Mouse (Mus musculus): ENCODE measurements around the gene Gm11555.
"Not testable (repeated sequence)": the region's sequence is repeated elsewhere in the genome, so short reads cannot be mapped to it uniquely, and the experiment has no call there.

Gene Gm11555

DNA sequence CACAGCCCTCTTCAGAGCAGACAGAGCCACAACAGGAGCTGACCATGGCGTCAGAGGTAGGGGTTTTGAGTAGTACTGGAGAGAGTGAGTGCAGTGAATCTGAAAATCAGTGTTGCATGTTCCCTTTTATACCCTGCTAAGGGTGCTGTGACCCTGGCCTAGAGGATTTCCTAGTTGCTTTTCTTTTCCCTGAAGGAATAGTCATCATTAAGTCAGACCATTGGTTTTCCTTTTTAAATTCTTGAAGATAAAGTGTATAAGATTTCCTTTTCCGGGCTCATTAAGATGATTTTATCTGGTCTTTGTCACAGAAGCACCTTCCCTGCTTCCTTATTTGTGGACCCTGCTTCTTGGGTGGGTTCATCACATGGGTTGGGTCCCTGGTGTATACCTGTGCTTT is at the start of gene Gm11555:
Gene Gm11555 (minus strand): TSS at position 101 of the 400 bp plus-strand sequence.
- DNase-seq (ENCODE audit: low spot score), result no peak

DNA sequence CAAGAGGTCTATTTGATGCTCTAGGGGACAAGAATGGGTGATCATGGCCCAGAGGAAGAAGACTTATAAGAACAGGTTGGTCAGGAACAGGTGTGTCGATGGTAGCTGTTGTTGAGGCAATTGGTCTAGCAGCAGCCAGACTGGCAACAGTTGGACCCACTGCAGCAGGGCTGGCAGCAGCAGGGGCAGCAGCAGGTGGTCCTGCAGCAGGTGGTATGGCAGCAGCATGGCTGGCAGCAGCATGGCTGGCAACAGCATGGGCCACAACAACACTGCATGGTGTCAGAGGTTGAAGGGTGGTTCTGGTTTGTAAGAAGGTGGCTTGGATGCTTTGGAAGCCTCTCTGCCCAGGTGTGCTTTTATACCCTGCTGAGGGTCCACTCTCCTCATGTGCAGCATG is 40.4 kb upstream of the Gm11555 start, which contains the start of gene Gm14190:
Gene Gm14190 (minus strand): TSS at position 278 of the 400 bp plus-strand sequence.
- no peak for DNase-seq (ENCODE audit: low spot score)

DNA sequence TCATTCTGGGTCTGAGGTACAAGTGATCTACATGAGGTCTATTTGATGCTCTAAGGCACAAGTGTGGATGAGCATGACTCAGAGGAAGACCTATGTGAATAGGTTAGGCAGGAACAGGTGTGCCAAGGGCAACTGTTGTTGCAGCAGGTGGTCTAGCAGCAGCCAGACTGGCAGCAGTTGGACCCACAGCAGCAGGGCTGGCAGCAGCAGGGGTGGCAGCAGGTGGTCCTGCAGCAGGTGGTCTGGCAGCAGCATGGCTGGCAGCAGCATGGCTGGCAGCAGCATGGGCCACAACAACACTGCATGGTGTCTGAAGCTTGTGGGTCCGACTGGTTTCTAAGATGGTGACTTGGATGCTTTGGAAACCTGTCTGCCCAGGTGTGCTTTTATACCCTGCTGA is 35.2 kb upstream of the Gm11555 start:
- not testable (repeated sequence) for DNase-seq (ENCODE audit: low spot score)

DNA sequence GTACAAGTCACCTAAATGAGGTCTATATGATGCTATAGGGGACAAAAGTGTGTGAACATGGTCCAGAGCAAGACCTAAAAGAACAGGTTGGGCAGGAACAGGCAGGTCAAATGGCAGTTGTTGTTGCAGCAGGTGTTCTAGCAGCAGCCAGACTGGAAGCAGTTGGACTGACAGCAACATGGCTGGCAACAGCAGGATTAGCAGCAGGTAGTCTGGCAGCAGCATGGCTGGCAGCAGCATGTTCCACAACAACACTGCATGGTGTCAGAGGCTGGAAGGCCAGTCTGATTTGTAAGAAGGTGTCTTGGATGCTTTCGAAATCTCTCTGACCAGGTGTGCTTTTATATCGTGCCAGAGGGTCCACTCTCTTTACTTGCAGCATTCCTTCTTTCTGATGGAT is 33.4 kb upstream of the Gm11555 start:
- no peak for DNase-seq (ENCODE audit: low spot score)

DNA sequence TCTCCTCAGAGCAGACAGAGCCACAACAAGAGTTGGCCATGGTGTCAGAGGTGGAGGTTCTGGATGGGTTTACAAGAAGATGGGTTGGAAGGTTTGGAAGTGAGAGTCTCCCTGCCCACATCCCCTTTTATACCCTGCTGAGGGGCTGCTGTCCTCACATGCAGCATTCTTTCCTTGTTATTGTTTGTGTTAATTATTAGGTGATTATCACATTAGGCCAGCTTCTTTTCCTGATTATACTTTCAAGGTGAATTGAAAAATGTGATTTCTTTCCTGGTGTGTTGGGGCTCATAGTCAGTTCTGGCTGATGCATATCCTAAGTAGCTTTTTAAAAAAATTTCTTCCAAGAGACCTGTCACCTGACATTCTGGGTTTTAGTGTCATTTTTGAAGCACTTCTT is 15.8 kb upstream of the Gm11555 start, which contains the start of gene Krtap4-6:
Gene Krtap4-6 (minus strand): TSS at position 101 of the 400 bp plus-strand sequence.
- DNase-seq (ENCODE audit: low spot score), result no peak

DNA sequence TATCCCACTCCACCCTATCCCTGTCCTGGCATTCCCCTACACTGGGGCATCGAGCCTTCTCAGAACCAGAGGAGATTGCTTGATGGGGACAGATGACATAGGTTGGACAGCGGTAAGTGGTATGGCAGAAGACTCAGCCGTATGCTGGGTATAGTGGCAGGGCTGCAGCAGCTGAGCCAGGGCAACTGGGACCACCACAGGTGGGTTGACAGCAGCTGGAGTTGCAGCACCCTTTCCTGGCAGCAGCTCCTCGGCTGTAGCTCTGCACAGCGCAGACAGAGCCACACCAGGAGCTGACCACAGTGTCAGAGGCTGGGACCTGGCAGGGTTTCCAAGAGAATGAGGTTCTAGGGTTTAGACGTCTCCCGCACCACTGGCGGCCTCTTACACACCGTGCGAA is 12.8 kb upstream of the Gm11555 start:
- no peak for DNase-seq (ENCODE audit: low spot score)

DNA sequence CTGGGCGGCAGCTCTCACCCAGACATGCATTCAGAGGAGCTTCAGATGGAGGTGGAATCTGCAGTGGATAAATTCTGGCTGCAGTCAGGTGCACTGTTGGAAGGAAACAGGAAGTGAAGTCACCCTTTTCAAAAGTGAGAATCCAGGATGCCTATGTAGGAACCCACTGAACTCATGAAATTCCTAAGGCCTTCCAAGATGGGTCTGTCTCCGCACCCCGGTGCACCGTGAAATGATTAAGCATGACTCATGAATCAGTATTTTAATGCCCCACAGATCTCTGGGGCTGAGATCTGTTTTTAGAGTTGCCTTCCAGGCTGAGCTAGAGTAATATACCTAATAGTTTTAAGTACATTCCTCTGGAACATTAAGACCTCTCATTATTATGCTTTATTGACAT is 9.2 kb upstream of the Gm11555 start:
- no peak for DNase-seq (ENCODE audit: low spot score)

DNA sequence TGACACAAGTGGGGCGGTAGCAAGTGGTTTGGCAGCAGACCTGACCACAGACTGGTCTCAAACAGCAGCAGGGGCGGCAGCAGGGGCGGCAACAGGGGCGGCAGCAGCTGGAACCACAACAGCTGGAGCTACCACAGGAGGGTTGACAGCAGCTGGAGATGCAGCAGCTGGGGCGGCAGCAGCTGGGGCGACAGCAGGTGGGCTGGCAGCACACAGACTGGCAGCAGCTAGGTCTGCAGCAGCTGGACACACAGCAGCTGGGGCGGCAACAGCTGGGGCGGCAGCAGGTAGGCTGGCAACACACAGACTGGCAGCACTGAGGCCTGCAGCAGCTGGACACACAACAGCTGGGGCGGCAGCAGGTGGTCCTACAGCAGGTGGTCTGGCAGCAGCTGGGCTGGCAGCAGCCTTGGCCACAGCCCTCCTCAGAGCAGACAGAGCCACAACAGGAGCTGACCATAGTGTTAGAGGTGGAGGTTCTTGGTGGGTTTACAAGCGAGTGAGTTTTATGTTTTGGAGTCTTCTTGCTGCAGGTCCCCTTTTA is 8.5 kb upstream of the Gm11555 start, which contains the start of gene Gm11563:
Gene Gm11563 (minus strand): TSS at position 494 of the 544 bp plus-strand sequence.
- DNase-seq (ENCODE audit: low spot score), result not testable (repeated sequence)

DNA sequence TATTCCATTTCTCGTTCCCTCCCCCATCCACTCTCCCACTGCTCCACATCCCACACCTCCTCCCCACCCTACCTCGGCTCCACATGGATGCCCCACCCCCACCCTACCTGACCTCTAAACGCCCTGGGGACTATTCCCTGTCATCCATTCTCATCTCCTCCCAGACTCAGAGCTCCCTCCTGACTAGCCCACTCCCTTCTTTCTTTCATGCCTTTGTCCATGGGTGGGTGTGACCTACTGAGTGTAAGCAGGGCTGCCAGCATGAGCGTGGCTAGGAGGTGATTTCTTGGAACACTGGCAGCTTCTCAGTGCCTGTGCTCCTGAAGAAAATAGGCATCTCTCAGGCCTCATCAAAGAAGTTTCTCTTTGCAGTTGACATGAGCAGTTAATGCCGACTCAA is 7.0 kb upstream of the Gm11555 start:
- no peak for DNase-seq (ENCODE audit: low spot score)

DNA sequence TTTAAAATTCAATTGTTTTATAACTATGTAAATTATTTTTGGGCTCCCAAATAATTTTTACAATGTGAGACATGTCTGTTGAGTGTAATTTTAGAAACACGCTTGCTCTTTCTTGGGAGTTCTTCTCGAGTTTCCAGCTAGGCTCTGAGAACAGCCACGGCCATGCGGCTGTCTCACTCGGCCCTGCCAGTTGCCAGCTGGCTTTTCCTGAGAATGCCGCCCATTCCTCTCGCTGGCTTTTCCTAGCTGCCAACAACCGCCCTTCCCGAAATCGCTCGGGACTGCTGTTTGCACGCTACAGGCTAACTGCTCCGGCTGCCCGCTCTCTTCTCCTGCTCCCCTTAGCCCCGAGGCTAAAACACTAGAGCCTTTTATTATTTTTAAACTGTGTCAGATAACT is 3.6 kb downstream of the Gm11555 start:
- DNase-seq (ENCODE audit: low spot score), result no peak

DNA sequence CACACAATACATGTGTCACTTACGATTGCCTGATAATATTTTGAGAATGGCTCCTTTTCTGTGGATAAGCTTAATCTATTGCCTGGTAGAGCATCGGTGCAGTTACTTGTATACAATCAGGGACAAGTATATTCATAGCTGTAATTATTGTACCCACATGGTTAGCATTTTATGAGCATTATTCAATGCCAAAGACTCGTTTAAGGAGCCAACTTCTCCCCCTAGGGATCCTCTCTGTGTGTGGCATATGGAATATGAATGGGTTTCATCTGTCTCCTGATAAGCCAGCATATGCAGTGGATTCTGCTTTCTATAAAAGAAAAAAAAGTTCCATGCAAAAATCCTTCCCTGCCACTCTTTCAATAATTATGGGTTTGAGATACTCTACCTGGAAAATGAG is 5.7 kb downstream of the Gm11555 start:
- DNase-seq (ENCODE audit: low spot score), result no peak

DNA sequence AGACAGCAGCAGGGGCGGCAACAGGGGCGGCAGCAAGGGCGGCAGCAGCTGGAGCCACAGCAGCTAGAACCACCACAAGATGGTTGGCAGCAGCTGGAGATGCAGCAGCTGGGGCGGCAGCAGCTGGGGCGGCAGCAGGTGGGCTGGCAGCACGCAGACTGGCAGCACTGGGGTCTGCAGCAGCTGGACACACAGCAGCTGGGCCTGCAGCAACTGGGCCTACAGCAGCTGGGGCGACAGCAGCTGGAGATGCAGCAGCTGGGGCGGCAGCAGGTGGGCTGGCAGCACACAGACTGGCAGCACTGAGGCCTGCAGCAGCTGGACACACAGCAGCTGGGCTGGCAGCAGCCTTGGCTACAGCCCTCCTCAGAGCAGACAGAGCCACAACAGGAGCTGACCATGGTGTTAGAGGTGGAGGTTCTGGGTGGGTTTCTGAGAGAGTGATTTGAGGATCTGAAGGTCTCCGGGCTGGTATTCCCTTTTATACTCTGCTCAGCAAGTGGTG is 6.3 kb downstream of the Gm11555 start, which contains the start of gene Krtap4-7:
Gene Krtap4-7 (minus strand): TSS at position 455 of the 505 bp plus-strand sequence.
- DNase-seq (ENCODE audit: low spot score), result not testable (repeated sequence)

DNA sequence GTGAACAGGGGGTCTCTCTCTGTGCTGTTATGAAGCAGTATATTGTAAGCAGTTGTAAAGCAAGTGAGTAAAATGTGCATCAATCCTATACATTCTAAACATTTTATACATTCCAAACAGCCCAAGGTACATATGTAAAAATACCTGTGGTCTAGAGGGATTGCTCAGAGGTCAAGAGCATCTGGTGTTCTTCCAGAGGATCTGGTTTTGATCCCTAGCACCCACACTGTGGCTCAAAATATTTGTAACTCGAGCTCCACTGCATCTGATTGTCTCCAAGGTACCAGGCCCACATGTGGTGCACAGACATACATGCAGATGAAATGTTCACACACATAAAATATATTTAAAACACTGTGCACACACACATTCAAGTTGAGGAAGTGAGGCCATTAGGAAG is 9.1 kb downstream of the Gm11555 start:
- no peak for DNase-seq (ENCODE audit: low spot score)

DNA sequence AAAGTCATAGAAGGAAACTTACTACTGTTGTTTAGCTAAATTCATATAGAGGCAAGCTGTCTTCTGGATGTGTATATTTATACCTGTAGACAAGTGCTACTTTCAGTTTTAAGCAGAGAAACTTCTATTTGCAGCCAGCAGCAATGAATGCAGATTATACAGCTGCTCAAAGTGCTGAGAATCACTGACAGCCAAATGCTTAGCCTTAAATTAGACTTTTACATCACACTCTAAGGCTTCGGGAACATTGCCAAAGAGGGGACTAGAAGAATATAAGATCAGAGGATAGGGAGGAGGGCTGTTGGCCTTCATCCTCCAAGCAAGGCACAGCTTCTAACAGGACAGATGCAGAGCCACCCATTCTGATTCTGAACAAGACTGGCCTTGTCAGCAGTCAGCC is 12.9 kb downstream of the Gm11555 start:
- no peak for DNase-seq (ENCODE audit: low spot score)

DNA sequence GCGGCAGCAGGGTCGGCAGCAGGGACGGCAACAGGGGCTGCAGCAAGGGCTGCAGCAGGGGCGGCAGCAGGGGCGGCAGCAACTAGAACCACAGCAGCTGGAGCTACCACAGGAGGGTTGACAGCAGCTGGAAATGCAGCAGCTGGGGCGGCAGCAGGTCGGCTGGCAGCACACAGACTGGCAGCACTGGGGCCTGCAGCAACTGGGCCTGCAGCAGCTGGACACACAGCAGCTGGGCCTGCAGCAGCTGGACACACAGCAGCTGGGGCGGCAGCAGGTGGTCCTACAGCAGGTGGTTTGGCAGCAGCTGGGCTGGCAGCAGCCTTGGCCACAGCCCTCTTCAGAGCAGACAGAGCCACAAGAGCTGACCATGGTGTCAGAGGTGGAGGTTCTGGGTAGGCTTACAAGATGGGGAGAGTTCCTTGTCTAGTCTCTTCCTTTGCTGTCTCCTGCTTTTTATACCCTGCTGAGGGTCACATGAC is 15.3 kb downstream of the Gm11555 start, which contains the start of gene Krtap4-2:
Gene Krtap4-2 (minus strand): TSS at position 432 of the 482 bp plus-strand sequence.
- DNase-seq (ENCODE audit: low spot score), result no peak

DNA sequence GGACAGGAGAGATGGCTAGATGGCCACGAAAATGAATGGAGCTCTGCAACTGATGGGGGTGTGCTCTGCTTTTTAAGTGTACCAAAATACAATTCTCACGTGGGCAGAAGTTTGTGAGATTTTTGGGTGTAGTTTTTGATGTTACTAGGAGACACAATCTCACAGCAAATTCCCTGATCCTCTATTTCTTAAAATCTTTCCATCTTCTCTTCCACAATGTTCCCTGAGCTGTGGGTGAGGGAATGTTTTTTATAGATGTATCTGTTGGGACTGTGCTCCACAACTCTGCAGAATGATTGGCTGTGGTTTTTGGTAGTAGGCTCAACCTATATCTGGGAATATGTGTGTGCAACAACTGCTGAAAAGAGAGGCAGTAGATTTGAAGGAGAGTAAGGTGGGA is 16.7 kb downstream of the Gm11555 start:
- no peak for DNase-seq (ENCODE audit: low spot score)

DNA sequence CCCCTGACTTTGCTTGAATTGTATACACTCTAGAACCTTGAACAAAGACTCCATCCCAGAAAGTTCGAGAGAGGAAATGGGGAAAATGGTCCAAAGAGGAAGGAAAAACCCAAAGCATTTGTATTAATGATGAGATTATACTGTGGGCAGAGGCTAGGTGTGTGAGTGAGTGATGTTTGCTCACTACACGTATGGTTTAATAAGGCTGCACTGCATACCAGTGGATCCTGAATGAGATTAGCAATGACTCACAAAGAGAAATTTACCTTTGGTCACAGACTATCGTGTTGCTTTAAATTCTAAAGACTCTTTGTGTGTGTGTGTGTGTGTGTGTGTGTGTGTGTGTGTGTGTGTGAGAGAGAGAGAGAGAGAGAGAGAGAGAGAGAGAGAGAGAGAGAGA is 19.1 kb downstream of the Gm11555 start:
- DNase-seq (ENCODE audit: low spot score), result no peak

DNA sequence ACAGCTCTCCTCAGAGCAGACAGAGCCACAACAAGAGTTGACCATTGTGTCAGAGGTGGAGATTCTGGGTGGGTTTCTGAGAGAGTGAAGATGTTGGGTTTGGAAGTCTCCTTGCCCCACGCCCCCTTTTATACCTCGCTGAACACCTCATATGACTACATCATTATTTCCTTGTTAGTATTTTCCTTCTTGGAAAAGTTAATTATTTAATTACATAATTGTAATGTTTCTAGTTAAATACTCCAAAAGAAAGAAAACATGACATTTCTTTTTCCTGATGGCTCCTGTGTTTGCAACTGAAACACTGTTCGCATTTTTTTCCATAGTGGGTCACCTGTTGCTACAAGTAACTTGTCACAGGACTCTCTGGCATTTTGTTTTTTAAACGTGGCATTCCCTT is 21.9 kb downstream of the Gm11555 start, which contains the start of gene Krtap4-1:
Gene Krtap4-1 (minus strand): TSS at position 101 of the 400 bp plus-strand sequence.
- no peak for DNase-seq (ENCODE audit: low spot score)

DNA sequence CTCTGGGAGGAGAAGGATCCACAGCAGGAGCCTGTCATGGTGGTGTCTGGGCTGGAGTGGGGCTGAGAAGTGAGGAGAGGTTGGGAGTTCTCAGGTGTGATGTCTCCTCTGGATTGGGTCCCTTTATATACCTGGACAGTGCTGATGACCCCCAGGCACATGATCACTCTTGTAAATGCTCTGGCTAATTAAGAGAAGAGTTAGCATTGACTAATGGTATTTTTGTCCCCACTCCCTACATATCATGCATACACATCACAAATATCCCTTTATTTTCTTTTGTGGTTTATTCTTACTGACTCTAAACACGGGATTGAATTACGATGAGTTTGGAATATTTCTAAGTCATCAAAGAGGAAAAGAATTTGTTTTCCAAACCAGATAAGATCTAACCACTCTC is 29.7 kb downstream of the Gm11555 start, which contains the start of gene Gm11562:
Gene Gm11562 (minus strand): TSS at position 101 of the 400 bp plus-strand sequence.
- no peak for DNase-seq (ENCODE audit: low spot score)

DNA sequence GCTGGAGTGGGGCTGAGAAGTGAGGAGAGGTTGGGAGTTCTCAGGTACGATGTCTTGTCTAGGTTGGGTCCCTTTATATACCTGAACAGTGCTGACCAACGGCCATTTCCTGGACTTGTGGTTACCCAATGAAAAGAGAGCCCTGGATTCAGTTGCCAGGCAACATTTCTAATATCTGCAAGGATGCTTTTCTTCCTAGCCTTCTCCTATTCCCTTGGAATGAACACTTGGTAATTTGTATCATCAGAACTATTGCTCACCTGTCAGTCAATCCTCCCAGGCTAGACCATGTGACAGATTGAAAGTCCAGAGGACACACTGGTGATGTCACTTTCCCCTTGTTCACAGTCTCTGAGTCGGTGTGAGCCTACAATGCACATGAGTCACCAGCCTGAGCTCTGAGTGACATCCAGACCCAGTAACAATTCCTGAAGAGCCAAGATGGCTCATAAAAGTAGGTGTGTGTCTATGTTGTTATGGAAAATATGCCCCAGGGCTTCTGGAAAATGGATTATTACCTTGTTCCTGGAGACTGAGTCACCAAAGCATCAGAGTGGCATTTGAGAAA is 35.2 kb downstream of the Gm11555 start, which contains the start of gene Krtap2-4:
Gene Krtap2-4 (minus strand): TSS at position 51 of the 568 bp plus-strand sequence.
- no peak for DNase-seq (ENCODE audit: low spot score)

DNA sequence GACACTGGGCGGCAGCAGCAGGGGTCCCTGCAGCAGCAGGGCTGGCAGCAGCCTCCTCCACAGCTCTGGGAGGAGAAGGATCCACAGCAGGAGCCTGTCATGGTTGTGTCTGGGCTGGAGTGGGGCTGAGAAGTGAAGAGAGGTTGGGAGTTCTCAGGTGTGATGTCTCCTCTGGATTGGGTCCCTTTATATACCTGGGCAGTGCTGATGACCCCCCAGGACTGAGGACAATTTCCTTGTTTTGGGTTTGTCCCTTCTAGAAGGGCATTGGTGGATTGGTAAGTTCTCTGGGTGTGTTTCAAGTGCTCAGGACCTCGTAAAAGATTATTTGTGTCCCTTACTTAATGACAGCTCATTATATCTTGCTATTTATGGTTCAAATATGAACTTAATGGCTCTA is 39.9 kb downstream of the Gm11555 start, which contains the start of gene Gm11937:
Gene Gm11937 (minus strand): TSS at position 101 of the 400 bp plus-strand sequence.
- DNase-seq (ENCODE audit: low spot score), result not testable (repeated sequence)

DNA sequence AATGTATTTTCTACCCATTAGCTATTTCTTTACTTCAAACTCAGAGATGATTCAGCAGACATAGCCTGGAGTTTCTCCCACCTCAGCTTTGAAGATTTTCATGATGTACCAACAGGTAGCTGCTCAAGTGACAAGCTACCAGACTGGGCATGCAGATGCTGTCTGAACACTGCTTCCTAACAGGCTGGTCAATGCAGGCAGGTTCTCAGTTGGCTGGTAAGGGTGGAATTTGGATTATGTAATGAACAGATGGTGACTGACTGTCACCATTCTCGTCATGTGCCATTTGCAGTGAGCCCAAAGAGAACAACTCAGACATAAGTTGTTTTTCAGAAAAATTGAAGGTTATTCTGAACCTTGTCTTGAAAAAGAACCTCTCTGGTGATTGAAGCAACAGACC is 40.9 kb downstream of the Gm11555 start:
- no peak for DNase-seq (ENCODE audit: low spot score)

DNA sequence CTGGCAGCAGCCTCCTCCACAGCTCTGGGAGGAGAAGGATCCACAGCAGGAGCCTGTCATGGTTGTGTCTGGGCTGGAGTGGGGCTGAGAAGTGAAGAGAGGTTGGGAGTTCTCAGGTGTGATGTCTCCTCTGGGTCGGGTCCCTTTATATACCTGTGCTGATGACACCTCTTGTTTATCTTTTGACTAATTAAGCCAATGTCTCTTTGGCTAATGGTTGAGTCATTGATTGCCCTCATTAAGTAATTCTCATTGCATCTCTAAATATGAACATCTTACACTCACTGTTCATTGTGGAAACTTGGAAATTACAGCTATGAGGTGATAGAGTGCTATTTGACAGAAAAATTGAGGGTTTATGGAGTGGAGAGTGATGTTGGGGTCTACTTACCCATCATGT is 46.8 kb downstream of the Gm11555 start, which contains the start of gene Gm11938:
Gene Gm11938 (minus strand): TSS at position 101 of the 400 bp plus-strand sequence.
- DNase-seq (ENCODE audit: low spot score), result not testable (repeated sequence)

All from adipocyte (in vitro differentiated cells).